Mouse (Mus musculus): ENCODE data around the gene Magea10. TPM values are rescaled to one million over a fixed set of nuclear protein-coding genes. Genes with fewer than 3 reads are reported as not detected.

Gene Magea10
- not detected in 2 replicates for polyA plus RNA-seq (2014; fragmentation: Nextera tagmentation; extraction: Ambion mirVana)

GRCm38 (mm10) chrX:72386758-72387157, at the start of gene Magea10:
Magea10 (minus strand) TSS chrX:72386858.
- no peaks in the 10 kb centered on the region for H3K27me3 ChIP-seq (ENCODE audit: control insufficient read depth, insufficient read depth, low read length)
- no peak within 1 kb of the TSS for H3K27ac ChIP-seq (ENCODE audit: low read depth, low read length)
- no peak for DNase-seq (ENCODE audit: low spot score)
- WGBS: 93% methylated on average over 6 of the region's 6 CpGs
- ATAC-seq (ENCODE audit: insufficient read depth, low FRiP score, low TSS enrichment): no peak
- H3K4me2 ChIP-seq (ENCODE audit: low read depth): no peak within 1 kb of the TSS
- H3K9me3 ChIP-seq (ENCODE audit: control insufficient read depth, low read length): no peaks in the 10 kb centered on the region
- H3K4me1 ChIP-seq (ENCODE audit: control insufficient read depth, insufficient read depth, low read length): no peaks in the 10 kb centered on the region
- H3K36me3 ChIP-seq (ENCODE audit: control insufficient read depth, insufficient read depth, low read length): no peaks in the 10 kb centered on the region
- no peak within 1 kb of the TSS for H3K9ac ChIP-seq (ENCODE audit: low read length)
- no peak within 1 kb of the TSS for H3K4me3 ChIP-seq (ENCODE audit: low read depth, low read length)

- H3K36me3 ChIP-seq (ENCODE audit: control insufficient read depth, insufficient read depth, low read length): no peaks in the 10 kb centered on the region
- H3K9ac ChIP-seq (ENCODE audit: low read length): no peak overlapping the region
- DNase-seq (ENCODE audit: low spot score) (no peak), ATAC-seq (ENCODE audit: insufficient read depth, low FRiP score, low TSS enrichment) (no peak)
- H3K27me3 ChIP-seq (ENCODE audit: control insufficient read depth, insufficient read depth, low read length): no peaks in the 10 kb centered on the region
- no peak overlapping the region for H3K4me3 ChIP-seq (ENCODE audit: low read depth, low read length)
- WGBS: 87% methylated on average over 1 of the region's 1 CpGs
- no peak overlapping the region for H3K27ac ChIP-seq (ENCODE audit: low read depth, low read length)
- H3K4me2 ChIP-seq (ENCODE audit: low read depth): no peak overlapping the region
- H3K9me3 ChIP-seq (ENCODE audit: control insufficient read depth, low read length): no peaks in the 10 kb centered on the region
- no peaks in the 10 kb centered on the region for H3K4me1 ChIP-seq (ENCODE audit: control insufficient read depth, insufficient read depth, low read length)
Observed at GRCm38 (mm10) chrX:72381972-72382371, 4.7 kb downstream of the Magea10 start.

Other genes with a start within 250 kb of the Magea10 start
- not detected in 2 replicates for gene Magea4, start 164.8 kb downstream of the Magea10 start, polyA plus RNA-seq (2014; fragmentation: Nextera tagmentation; extraction: Ambion mirVana)
- 0.59 and 0.64 TPM in 2 replicates for gene Gabre, start 112.1 kb downstream of the Magea10 start, polyA plus RNA-seq (2014; fragmentation: Nextera tagmentation; extraction: Ambion mirVana)

Measured in neural tube, embryonic 11.5 days (tissue).